ENCODE assay signal across 14 mouse cellular contexts in the genomic region with DNA sequence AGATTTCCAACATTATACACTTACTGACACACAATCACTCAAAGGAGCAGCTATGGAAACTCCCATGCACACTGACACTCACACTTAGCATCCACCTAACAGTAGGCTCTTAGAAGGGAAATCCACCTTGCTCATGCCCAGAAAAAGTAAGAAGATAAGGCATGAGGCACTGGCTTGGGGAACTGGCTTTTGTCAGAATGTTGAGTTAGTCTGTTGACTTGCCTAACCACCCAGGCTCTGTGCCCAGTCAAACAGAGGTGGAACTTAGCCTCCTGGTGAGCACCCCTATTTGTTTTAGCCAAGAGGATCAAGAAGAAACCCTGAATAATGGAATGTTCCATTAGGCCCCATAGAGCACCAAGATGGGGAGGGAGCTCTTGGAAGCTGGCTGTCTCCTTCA. TPM values are rescaled to one million over a fixed set of nuclear protein-coding genes. Genes with fewer than 3 reads are reported as not detected.
DNase-seq lines count a peak whose midpoint lies in the region; ATAC-seq lines count a peak whose summit lies in the region.
"Had no signal": no experiment of that assay in that cellular context is flagged by ENCODE, and none has a peak within 500 bp of the region (broad histone marks: within the 10 kb centered on the region; RNA-seq: fewer than 3 reads in every experiment).

No protein-coding gene starts in this region.

- H3K4me1 ChIP-seq in limb, embryonic 13.5 days = peaks cover 4% of the 10 kb centered on the region
- peaks cover 16% of the 10 kb centered on the region for H3K4me1 ChIP-seq in limb, embryonic 10.5 days
- peaks cover 6% of the 10 kb centered on the region; the same call in 1 of the 2 replicates for H3K4me1 ChIP-seq in embryonic facial prominence, embryonic 14.5 days (ENCODE audit: control insufficient read depth, insufficient read depth, low read length)
- peaks cover 12% of the 10 kb centered on the region for H3K4me1 ChIP-seq in heart, embryonic 11.5 days (ENCODE audit: control insufficient read depth, insufficient read depth, low read length)

- H3K27ac ChIP-seq in limb, embryonic 13.5 days = no peak overlapping the region
- no peak overlapping the region for H3K27ac ChIP-seq in limb, embryonic 10.5 days
- no peak overlapping the region for H3K27ac ChIP-seq in embryonic facial prominence, embryonic 14.5 days (replicated peaks; ENCODE audit: low read depth, low read length)
- peak overlapping the region; percentile 91 for H3K27ac ChIP-seq in heart, embryonic 11.5 days (ENCODE audit: low read depth, low read length)
- H3K27ac ChIP-seq: left cerebral cortex, adult 2 months; liver, embryonic 13.5 days; midbrain, embryonic 12.5 days had no signal

- no peak overlapping the region for H3K9ac ChIP-seq in limb, embryonic 13.5 days
- no peak overlapping the region for H3K9ac ChIP-seq in embryonic facial prominence, embryonic 14.5 days (ENCODE audit: low read depth, low read length)
- peak overlapping the region; percentile 74 for H3K9ac ChIP-seq in heart, embryonic 11.5 days (ENCODE audit: low read depth, low read length)
- H3K9ac ChIP-seq: liver, embryonic 13.5 days had no signal

- H3K27me3 ChIP-seq in limb, embryonic 13.5 days = peaks cover 7% of the 10 kb centered on the region; the same call in 1 of the 2 replicates
- H3K27me3 ChIP-seq in limb, embryonic 10.5 days (ENCODE audit: low read depth, poor library complexity, severe bottlenecking) = 0 out of 2 replicates have a peak, but pooled peaks cover 4% of the 10 kb centered on the region
- H3K27me3 ChIP-seq in embryonic facial prominence, embryonic 14.5 days (replicated peaks; ENCODE audit: control insufficient read depth, insufficient read depth, low read length) = 0 out of 2 replicates have a peak, but pooled peaks cover 3% of the 10 kb centered on the region
- no peaks in the 10 kb centered on the region for H3K27me3 ChIP-seq in heart, embryonic 11.5 days (ENCODE audit: control insufficient read depth, insufficient read depth, low read length)
- H3K27me3 ChIP-seq: CH12.LX; midbrain, embryonic 12.5 days had no signal

- H3K4me2 ChIP-seq in limb, embryonic 13.5 days (replicated peaks) = no peak overlapping the region
- no peak overlapping the region for H3K4me2 ChIP-seq in embryonic facial prominence, embryonic 14.5 days (ENCODE audit: low read depth, low read length)
- H3K4me2 ChIP-seq in heart, embryonic 11.5 days = peak overlapping the region; percentile 61

- no peaks in the 10 kb centered on the region for H3K9me3 ChIP-seq in limb, embryonic 13.5 days
- H3K9me3 ChIP-seq in limb, embryonic 10.5 days (replicated peaks) = no peaks in the 10 kb centered on the region
- H3K9me3 ChIP-seq in embryonic facial prominence, embryonic 14.5 days (ENCODE audit: control insufficient read depth, low read length) = no peaks in the 10 kb centered on the region
- H3K9me3 ChIP-seq in heart, embryonic 11.5 days (replicated peaks; ENCODE audit: control insufficient read depth, low read length) = no peaks in the 10 kb centered on the region
- H3K9me3 ChIP-seq: liver, embryonic 13.5 days; midbrain, embryonic 12.5 days had no signal

- no peak for ATAC-seq in limb, embryonic 13.5 days (ENCODE audit: low FRiP score, low read depth)
- no peak for ATAC-seq in embryonic facial prominence, embryonic 14.5 days (ENCODE audit: low read depth)
- ATAC-seq in heart, embryonic 11.5 days (replicated peaks; ENCODE audit: insufficient number of reproducible peaks, low FRiP score, low TSS enrichment) = no peak

- peak overlapping the region; percentile 43; the same call in 1 of the 2 replicates for H3K4me3 ChIP-seq in limb, embryonic 13.5 days
- H3K4me3 ChIP-seq in limb, embryonic 10.5 days = no peak overlapping the region
- H3K4me3 ChIP-seq in embryonic facial prominence, embryonic 14.5 days (ENCODE audit: low read depth, low read length) = peak overlapping the region; percentile 39
- H3K4me3 ChIP-seq in heart, embryonic 11.5 days (ENCODE audit: low read depth, low read length) = peak overlapping the region; percentile 67

- H3K36me3 ChIP-seq in limb, embryonic 13.5 days = no peaks in the 10 kb centered on the region
- no peaks in the 10 kb centered on the region for H3K36me3 ChIP-seq in limb, embryonic 10.5 days
- H3K36me3 ChIP-seq in embryonic facial prominence, embryonic 14.5 days (ENCODE audit: control insufficient read depth, insufficient read depth, low read length) = no peaks in the 10 kb centered on the region
- H3K36me3 ChIP-seq in heart, embryonic 11.5 days (ENCODE audit: control insufficient read depth, insufficient read depth, low read length) = no peaks in the 10 kb centered on the region
- H3K36me3 ChIP-seq: liver, embryonic 13.5 days; midbrain, embryonic 12.5 days had no signal

- DNase-seq in limb, embryonic 10.5 days (ENCODE audit: low spot score) = no peak
- no peak for DNase-seq in embryonic facial prominence, embryonic 14.5 days (ENCODE audit: low spot score)
- peak; percentile 12 for DNase-seq in lung, postnatal 25 days (ENCODE audit: low spot score)
- DNase-seq in thymus, adult 18-20 months = no peak
- no peak for DNase-seq in urinary bladder, postnatal 14 days (ENCODE audit: low spot score)
- DNase-seq: adrenal gland, postnatal 36 days; cerebellum, adult 11 months; kidney, postnatal 10 days; liver, embryonic 13.5 days had no signal

RNA-seq across cellular contexts. Expression of gene Actn2, which starts 1.1 kb away (rescaled TPM):
- polyA plus RNA-seq in limb, embryonic 13.5 days (2015; fragmentation: Nextera tagmentation; extraction: Ambion mirVana) = 161 and 166 TPM in 2 replicates
- polyA plus RNA-seq in limb, embryonic 10.5 days (2016; fragmentation: Nextera tagmentation; extraction: Ambion mirVana) = 1.3 and 2.6 TPM in 2 replicates
- 358 and 490 TPM in 2 replicates for polyA plus RNA-seq in embryonic facial prominence, embryonic 14.5 days (2014; fragmentation: Nextera tagmentation; extraction: Ambion mirVana)
- polyA plus RNA-seq in heart, embryonic 11.5 days (2014; fragmentation: Nextera tagmentation; extraction: Ambion mirVana) = 1,008 and 1,229 TPM in 2 replicates

RNA-seq across cellular contexts. Expression of gene Heatr1, which starts 55.4 kb away (rescaled TPM):
- 16.1 and 19.0 TPM in 2 replicates for polyA plus RNA-seq in limb, embryonic 13.5 days (2015; fragmentation: Nextera tagmentation; extraction: Ambion mirVana)
- polyA plus RNA-seq in limb, embryonic 10.5 days (2016; fragmentation: Nextera tagmentation; extraction: Ambion mirVana) = 39.1 and 39.8 TPM in 2 replicates
- polyA plus RNA-seq in embryonic facial prominence, embryonic 14.5 days (2014; fragmentation: Nextera tagmentation; extraction: Ambion mirVana) = 21.0 and 24.5 TPM in 2 replicates
- 15.1 and 16.6 TPM in 2 replicates for polyA plus RNA-seq in heart, embryonic 11.5 days (2014; fragmentation: Nextera tagmentation; extraction: Ambion mirVana)

Comparison
In these comparisons a context has a peak if more than half of its experiments do, and no peak if none do; other contexts are left out.
1. RNA of gene Actn2, which starts 1.1 kb away (polyA plus RNA-seq): 1,008 to 1,229 TPM in heart, embryonic 11.5 days, 358 to 490 TPM in embryonic facial prominence, embryonic 14.5 days and 161 to 166 TPM in limb, embryonic 13.5 days; 1.3 to 2.6 TPM in limb, embryonic 10.5 days; every median in the first group is over 10 times any median in the second.